Mouse (Mus musculus) thymus, postnatal 10 days (tissue): ENCODE data around the gene Maea.
A peak's percentile ranks its signal among the peaks of the same experiment; 100 is the strongest.

ENCODE experiments used
- DNase-seq, 2 experiments: peaks; one replicate each; pipeline ENCODE4 v3.0.0; 2021; ENCODE audit warnings: low spot score in 2 of 2

Maea gene

DNA sequence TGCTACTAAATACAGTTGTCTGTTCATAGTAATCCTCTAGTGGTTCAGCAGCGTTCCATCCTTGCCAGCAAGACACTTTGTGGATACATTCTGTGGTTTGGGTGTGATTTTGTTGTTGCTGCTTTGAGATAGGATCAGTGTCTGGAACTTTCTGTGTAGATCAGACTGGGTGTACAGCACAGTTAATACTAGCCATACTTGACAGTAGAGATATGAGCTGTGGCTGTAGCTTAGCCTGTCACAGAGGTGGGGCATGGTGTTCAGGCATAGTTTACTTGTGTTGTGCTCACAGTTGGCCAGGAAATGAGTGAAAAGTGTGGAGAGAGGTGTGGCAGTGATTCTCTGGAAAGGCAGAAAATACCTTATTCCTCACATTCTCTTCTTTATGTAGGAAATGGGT lies 22.2 kb downstream of the Maea start:
- DNase-seq: no peak

DNA sequence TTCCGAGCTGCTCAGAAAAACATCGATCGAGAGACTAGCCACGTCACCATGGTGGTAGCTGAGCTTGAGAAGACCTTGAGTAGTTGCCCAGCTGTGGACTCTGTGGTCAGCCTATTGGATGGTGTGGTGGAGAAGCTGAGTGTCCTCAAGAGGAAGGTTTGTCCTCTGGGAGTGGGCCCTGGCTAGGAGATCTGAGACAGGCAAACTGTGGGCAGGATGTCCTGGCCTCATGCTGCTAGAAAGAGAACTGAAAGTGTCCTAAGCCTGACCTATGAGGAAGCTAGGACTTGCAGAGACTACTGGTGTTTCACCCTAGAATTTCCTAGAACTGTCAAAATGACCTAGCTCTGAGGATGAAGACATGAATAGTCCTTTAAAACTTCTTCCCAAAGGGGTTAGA lies 23.2 kb downstream of the Maea start:
- DNase-seq: no peak

DNA sequence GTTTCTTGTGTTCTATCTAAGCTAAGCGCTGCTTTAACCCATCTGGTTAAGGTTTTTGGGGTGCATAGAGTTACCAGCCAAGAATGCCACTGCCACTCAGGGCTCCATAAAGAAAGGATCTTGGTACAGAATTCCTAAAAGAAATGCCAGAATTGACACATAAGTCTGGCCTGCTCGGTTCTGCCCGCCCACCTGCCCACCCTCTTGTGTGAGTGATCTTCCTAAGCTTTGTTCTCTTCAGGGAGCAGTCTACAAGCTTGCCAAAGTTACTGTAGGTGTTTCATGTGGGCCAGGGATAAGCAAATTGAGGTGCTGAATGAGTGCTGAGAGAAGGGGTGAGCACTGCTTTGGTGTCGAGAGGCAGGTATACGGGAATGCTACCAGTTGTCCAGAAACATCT lies 28.0 kb downstream of the Maea start:
- no peak for DNase-seq

GRCm38 (mm10) chr5:33368651-33369050 lies 33.3 kb downstream of the Maea start:
- no peak for DNase-seq

GRCm38 (mm10) chr5:33371137-33371536 lies 35.8 kb downstream of the Maea start:
- DNase-seq: no peak

- no peak for DNase-seq
Observed at GRCm38 (mm10) chr5:33371668-33372067, 36.4 kb downstream of the Maea start.

- DNase-seq: no peak
Observed at GRCm38 (mm10) chr5:33372331-33373038, 37.2 kb downstream of the Maea start.

DNA sequence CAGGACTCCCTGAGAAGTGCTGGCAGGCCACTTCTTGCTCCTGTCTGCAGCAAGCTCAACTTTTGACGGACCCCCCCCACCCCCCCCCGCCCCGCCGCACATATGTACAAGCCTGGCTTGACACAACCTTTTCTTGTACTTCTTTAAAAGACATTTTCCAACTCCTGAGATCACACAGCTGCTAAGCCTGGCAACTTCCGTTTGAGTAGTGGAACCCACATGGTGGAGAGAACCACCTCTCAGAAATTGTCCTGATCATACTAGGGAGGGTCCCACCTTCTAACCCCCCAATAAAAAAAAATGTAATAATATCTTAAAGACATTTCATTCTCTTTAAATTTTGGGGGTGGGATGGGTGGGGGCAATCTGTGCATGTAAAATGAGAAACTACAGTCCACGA lies 41.9 kb downstream of the Maea start:
- DNase-seq: peak in 1 of 2 experiments; percentile 11

DNA sequence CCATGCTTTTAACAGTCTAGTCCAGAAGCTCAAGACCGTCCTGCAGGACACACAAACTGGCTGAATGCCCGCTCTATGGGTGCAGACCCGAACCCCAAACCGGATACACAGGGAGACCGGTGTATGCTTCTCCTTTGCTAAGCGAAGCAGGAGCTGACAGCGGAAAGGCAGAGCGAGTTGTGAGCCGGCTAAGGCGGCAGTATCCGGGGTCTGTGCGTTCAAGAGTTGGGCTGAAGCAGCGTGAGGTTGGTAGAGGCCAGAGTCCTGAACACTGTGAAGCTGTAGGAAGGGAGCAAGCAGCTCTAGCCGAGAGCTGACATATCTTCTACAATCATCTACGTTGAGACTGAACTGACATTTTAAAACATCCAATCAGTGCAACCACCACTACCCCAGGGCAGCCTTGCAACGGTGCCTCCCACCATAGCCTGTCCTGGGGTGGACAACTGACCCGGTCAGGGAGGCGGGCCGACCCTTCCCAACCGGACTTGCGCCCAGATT lies 42.5 kb downstream of the Maea start:
- DNase-seq: peak; percentile 54 to 60

DNA sequence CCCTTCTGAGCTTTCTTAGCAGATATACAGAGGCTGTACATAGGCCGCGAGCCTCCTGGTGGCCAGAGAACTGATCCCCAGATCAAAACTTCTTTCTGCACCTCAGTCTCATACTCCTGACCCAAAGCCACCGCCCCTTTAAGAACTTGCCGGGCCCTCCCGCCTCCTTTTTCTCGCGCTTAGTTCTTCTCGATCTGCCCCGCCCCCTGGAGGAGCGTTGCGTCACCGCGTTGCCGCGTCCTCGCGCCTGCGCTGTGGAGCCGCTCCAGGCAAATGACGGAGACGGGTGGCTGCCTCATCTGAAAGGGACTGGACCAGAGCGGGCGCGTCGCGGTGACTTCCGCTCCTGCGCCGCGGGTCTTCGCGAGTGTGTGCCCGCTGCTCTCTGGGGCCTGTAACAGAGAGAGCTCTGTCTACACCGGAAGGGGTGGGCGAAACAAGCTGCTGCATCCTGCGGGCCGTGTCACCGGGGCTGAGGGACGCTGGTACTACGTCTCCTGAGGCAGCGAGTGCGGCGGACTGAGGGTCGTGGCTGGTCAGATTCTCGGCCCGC lies 43.1 kb downstream of the Maea start, which contains the start of gene Uvssa:
Uvssa (plus strand) TSS at position 248 of the 553 bp plus-strand sequence.
- DNase-seq: peak; percentile 99

DNA sequence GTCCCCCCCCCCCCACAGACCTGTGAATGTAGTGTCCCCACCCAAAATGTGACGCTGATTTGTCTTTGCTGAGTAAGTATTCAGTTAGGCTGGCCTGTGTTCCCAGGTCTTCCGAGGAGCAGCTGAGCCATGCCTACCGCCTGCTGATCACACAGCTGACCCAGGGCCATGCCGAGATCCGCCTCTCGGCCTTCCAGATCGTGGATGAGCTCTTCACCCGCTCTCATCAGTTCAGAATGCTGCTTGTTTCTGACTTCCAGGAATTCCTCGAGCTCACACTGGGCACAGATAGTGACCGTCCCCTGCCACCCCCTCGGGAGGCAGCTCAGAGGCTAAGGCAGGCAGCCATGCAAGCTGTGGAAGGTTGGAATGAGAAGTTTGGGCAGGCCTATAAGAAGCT lies 52.2 kb downstream of the Maea start:
- DNase-seq: no peak

- DNase-seq: peak; percentile 55 to 74
Observed at GRCm38 (mm10) chr5:33393803-33394202, 58.5 kb downstream of the Maea start.

GRCm38 (mm10) chr5:33395693-33396092 lies 60.4 kb downstream of the Maea start:
- DNase-seq: no peak

DNA sequence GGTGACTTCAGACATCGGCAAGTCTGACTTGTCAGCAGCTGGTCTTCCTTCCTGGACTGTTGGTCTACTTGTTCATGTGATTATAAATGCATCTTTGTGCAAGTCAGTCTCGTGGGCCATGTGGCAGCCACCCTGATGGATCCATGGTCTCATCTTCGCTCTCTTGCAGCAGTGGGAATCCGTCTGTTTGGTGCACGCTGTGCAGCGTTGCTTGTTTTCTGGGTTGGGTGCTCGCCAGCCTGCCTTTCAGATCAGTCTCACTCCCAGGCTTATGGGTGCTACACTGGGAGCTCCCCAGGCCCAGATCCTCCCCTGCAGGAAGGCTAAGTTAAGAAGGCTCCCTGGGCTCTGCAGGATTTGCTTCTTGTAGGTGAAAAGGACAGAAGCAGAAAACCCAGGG lies 61.5 kb downstream of the Maea start:
- no peak for DNase-seq

DNA sequence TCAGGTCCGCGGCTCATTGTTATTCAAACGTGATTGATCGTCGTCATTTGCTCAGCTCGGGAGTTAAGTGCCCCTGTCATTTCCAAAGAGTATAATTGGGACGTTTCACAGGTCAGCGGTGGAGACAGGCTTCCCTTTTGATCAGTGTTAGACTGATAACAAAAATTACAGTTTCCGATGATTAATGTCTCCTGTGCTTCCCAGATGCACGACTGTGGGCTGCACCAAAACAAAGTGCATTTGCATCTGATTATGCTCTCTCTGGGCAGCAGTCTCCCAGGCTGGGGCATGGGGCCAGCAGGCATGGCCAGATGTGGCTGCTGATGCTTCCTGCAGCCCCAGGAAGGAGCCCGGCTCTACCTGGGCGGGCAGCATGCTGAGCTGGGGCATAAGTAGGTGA lies 65.5 kb downstream of the Maea start:
- no peak for DNase-seq

DNA sequence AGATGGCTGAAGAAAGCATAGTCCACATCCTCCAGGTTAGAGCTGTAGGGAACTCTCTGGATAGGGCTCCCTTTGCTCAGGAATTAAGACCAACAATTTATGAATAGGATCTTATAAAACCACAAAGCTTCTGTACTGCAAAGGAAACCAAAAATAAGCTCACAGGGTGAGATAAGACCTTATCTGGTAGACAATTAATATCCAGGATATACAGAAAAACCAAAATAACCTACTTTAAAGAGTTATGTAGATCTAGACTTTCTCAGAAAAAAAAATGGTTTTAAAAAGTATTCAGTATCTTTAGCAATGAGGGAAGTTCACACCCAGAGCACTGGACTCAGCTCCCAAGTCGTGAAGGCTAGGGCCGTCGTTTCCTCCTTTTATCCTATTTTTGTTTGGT lies 85.0 kb downstream of the Maea start:
- DNase-seq: no peak
